Mouse (Mus musculus): ENCODE measurements around the gene Tlr5. TPM values are rescaled to one million over a fixed set of nuclear protein-coding genes. Genes with fewer than 3 reads are reported as not detected.

The Tlr5 gene
- total RNA-seq, 2 experiments from 2014 or later: 1.2 to 1.3 TPM

DNA sequence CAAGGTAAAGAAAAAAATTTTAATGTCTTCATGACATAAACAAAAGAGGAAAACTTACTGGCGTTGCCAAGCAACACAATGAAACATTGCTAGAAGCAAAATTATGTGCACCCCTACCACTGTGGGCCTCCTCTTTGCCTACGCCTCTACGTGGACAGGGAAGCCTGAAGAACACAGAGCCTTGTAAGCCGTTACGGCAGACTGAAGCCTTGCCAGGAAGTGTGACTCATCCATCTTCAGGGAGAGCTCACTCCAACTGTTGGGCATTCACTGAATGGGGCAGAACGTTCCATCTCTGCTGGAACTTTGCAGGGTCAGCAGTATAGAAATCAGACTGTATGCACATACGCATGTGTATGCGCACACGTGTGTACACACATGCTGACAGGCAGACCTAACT lies 3.3 kb upstream of the Tlr5 start:
- intact Hi-C loops (cut with DNase I): no loop called here
- DNase-seq (ENCODE audit: low spot score): peak; percentile 34

DNA sequence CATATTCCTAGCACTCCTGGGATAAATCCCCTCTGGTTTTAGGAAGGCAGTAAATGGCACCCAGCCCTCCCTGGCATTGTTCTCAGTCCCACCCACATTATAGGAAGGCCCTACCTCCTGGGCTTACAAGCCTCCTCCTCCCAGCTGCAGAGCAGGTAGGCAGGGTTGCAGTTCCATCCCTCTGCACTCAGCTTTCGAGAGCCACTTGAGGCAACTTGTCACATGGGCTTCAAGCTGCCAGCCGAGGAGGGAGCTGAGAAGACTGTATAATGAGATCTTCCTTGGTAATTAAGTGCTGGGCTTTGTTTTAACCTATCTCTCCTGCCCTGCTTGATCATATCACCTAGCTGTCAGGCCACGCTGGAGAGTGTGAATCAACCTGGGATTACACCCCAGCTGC lies 1.4 kb upstream of the Tlr5 start:
- intact Hi-C loops (cut with DNase I): no loop called here
- DNase-seq (ENCODE audit: low spot score): no peak

DNA sequence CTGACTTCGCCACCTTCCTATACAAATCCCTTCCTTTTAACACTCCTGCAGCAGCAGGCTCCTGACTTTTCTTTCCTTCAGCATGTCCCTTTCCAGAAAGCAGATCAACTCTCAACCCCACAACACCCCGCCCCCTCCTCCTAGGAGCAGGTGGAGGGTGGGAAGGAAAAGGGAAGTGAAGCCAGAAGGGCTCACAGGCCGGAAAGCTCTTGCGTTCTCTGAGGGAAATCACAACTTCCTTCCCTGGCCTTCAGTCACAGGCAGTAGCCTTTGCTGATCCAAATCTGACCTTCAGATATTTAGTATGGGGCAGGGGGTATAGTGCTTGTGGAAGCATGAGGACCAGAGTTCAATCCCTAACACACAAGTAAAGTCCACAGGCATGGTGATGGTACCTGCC lies 921 bp upstream of the Tlr5 start:
- intact Hi-C loops (cut with DNase I): no loop called here
- no peak for DNase-seq (ENCODE audit: low spot score)

DNA sequence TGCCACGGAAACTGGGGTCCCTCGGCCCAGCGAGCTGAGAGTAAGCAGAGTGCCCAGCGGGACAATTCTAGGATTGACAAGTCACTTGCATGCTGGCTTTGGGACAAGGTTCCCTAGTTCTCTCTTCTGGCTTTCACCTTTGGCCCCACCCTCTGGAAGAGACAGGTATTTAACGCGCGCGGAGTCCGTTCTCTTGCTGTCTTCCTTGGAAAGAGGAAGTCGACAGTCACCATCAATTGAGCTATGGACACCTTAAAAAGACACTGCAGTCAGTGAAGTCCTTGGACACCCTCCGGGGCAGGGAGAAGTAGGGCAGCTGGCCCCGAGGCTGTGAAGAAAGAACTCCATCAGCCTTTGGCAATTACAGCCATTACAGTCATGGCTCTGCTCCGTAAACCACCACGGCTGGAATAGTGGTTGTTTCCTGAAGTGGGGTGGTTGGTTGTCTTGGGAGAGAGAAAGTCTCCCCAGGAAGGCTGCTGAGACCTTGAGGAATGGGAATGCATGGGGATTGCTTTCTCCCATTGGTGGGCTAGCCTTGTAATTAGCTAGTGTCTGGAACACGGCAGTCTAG lies 546 bp downstream of the Tlr5 start:
- intact Hi-C loops (cut with DNase I): loop anchor here (5.0 kb wide), 1 partner anchor 298 kb away; no protein-coding TSS in a partner anchor
- no peak for DNase-seq (ENCODE audit: low spot score)

DNA sequence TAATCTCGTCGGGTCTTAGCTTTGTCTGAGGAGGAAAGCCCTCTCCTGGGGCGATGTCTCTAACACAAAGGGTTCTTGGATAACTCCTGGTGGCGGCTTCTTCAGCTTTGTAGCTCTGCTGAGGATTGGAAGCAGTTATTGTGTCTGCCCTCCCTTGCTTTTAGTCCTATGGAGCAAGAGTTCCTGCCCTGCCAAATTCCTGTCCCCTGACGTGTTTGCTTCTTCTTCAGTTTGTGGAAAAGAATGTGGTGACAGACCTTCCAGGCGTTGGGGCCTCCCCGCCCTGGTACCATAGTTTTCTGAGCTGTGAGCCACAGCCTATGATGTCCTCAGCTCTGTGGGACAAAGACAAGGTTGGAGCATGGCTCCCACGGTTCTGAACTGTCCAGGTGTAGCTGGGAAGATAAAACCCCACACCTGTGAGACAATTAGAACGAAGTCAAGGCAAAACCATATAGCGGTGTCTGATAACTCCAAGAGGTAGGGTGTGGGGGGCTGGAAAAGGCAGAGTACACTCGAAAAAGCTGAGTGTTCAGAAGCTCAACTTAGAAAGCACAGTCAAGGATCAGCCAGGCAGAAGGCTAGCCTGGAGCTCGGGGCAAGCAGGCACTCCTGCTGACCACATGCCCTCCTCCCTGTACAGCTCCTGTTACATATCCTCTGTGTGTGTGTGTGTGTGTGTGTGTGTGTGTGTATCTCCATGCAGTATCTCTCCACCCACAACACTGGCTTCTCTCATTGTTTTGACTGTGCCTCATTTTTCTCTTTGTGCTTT lies 1.8 kb downstream of the Tlr5 start:
- intact Hi-C loops (cut with DNase I): loop anchor here (5.0 kb wide), 1 partner anchor 299 kb away; no protein-coding TSS in a partner anchor
- no peak for DNase-seq (ENCODE audit: low spot score)

DNA sequence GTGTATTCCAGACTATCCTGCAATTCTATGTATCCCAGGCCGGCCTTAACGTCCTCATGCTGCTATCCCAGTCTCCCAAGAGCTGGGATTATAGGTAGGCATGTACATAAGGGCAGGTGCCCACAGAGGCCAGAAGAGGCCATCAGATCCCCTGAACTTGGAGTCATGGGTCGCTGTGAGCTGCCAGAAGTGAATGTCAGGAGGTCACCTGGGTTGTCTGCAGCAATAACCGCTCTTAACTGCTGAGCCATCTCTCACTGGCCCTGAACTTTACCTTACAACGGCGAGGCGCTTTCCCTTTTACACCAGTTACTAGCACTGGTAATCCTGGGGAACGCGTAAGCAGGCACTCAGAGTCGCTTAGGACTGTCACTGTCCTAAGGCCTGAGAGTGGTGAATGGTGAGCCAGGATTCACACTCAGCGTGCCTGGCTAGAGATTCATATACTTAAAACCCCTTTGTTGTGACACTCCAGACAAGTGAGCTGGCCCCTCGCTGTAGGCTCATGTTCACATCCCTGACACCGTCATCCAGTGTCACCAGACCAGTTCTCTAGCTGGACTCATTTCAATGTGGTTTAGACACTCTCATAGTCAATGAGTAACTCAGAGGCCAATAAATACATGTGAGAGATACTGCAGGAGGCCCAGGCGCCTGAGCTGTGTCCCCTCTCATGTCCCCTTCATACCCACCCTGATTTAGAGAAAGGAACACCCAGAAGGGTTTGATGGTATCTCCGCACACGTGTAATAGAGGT lies 2.6 kb downstream of the Tlr5 start:
- intact Hi-C loops (cut with DNase I): loop anchor here (5.0 kb wide), 1 partner anchor 300 kb away; no protein-coding TSS in a partner anchor
- no peak for DNase-seq (ENCODE audit: low spot score)

DNA sequence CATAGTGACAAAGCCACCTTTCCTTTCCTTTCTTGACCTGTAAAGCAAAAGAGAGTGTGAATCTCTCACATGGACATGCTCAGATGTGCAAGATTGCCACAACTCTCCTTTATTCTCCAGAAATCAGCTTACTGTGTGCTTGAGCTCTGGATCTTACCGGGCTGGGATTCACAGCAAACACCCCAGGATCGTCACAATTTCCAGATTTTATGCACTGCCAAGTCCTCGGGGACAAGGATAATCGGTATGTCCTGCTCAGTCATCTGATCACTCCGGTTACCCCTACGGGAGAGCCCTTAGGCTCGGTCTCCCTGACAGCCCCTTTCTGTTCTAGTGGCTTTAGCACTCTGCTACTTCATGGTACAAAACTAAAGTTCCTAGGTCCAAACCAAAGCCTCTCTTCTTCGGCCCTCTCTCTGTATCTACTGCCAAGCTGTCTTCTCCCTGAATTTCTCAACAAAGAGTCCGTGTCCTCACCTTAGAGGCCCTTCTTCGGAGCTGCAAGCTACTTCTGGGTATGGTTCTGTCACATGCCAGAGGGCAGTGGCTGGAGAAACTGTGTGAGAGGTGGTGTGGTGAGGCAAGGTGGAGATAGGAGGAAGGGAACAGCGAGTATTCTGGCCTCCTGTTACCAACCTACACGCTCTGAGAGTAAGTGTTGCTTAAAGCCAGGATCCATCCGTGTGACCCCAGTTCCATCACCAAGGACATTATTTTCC lies 3.4 kb downstream of the Tlr5 start:
- DNase-seq (ENCODE audit: low spot score): no peak
- intact Hi-C loops (cut with DNase I): loop anchor here (5.0 kb wide), 1 partner anchor 301 kb away; no protein-coding TSS in a partner anchor

DNA sequence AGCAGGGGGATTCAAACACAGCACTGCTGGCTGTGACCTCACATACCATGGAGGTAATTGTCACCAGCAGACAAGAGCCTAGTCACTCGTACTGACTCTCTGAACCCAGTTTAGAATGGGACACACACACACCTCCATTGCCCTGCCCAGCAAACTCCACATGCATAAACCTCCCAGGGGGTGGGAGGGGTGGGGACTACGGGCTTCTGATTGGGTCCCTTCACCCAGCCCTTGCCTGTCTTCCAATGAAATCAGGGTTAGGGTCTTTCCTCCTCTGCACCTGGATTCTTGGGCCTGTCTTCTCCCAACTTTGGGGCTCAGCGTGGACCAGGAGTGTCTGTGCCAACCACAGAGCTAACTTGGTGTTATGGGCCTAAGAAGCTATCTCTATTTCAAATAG lies 4.2 kb downstream of the Tlr5 start:
- intact Hi-C loops (cut with DNase I): loop anchor here (5.0 kb wide), 1 partner anchor 302 kb away; no protein-coding TSS in a partner anchor

DNA sequence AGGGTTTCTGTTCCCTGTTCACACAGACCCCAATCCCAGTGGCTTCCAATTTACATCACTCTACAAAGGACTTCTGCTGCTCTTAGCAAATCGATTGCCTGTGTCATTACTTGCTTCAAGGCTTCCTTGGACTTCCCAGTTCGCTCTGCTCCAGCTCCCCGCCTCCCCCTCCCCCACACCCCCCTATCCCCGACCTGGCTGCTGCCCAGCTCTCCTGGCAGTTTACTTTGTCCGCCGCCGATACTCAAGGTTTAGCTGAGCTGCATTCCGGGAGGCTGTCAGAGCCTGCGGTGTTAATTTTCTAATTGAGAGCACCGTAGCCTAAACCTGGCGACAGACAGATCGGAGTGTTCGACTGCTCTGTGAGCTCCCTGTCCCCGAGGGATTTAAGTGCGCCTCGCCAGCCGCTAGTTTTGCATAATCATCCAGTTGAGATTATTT lies 4.7 kb downstream of the Tlr5 start:
- intact Hi-C loops (cut with DNase I): loop anchor here (5.0 kb wide), 1 partner anchor 302 kb away; no protein-coding TSS in a partner anchor
- no peak for DNase-seq (ENCODE audit: low spot score)

More for the DNA sequence above, 4.2 kb downstream of the Tlr5 start:
- no peak for DNase-seq (ENCODE audit: low spot score)

DNA sequence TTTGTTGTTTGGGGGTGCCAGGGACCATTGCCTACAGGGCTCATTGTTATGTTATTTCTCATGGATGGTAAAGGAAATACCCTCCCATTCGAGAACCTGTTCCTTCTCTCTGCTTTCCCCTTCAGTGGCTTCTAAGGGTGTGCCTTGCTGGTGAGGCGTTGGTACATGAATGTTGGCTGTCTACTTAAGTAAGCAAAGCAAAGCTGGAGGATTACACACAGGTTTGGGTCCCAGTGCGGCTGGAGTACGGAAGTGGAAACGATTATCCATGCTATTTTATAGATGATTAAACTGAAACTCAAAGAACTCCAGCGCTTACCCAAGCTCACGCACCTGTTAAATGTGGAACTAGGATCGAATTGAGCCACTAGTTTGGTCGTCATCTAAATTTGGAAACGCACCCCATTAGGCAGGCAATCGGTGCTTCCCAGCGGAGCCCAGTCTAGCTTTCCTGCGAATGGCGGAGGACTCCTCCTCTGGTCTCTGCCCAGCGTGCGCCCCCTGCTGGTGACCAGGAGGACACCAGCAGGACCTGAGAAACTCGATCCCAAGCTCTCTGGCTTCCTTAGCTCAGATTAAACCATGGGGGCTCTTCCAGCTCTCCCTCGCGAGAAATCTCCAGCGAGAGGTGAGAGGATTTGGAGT lies 5.3 kb downstream of the Tlr5 start:
- peak; percentile 60 for DNase-seq (ENCODE audit: low spot score)
- intact Hi-C loops (cut with DNase I): loop anchor here (1.0 to 5.0 kb wide), 3 partner anchors 91 to 406 kb away; no protein-coding TSS in a partner anchor

DNA sequence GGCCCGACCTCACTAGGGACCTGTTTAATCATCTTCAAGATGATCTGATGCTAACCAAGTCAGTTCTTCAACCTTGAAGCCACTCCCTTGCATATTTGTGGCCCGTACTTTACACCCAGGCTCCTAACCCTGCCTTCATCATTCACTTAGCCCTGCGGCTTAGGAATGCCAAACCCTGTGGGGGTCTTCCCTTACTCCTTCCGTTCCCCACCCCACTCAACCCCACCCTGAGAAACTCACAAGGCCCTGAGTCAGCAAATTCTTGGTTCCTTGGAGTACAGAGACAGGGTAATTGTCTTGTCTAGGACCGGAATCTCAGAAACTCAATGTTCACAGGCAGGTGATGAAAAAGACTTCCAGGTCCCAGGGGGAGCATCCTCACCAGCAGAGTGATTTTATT lies 6.5 kb downstream of the Tlr5 start:
- no peak for DNase-seq (ENCODE audit: low spot score)
- intact Hi-C loops (cut with DNase I): loop anchor here (2.0 kb wide), 1 partner anchor 92 kb away; no protein-coding TSS in a partner anchor

DNA sequence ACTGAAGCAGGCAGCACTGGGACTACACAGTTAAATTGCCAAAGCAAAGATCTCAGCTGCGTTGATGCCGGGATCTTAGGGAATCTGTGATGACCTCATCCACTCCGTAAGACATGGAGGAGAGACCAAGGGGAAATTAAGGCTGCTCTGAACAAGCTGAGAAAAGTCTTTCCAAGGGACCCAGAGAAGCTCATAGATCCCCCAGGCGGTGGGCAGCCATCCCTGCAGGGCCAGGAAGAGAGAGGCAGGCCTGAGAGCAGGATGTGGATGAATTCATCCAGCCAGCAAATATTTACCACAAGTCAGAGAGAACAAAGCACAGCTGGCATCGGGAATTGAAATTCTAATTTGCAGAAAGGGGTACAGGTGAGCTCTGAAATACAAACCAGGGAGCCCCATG lies 8.7 kb downstream of the Tlr5 start:
- intact Hi-C loops (cut with DNase I): no loop called here
- DNase-seq (ENCODE audit: low spot score): no peak

DNA sequence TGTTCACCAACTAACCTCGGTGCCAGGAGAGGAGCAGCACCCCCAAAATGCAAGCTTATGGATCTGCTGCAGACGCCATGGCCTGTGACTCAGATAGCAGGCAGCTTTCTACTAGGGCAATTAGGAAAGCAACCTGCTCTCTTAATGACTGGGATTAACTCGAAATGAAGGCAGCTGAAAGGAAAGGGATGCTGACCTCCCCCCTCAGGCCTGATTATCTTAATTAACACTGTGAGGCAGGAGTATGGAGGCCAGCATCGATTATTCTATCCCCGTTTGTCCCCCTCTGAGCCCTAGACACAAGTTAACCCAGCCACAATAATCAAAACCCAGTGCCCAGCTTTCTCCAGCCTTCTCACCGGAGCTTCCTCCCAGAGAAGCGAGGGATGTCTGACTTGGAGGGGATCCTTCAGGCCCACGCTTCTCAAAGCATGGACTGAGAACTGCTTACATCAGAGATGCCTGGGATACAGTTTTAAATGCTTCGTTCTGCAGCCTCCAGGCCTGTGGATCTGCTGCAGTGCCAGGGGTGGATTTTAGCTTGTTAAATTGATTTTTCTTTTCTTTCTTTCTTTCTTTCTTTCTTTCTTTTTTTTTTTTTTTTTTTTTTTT lies 10.4 kb downstream of the Tlr5 start:
- intact Hi-C loops (cut with DNase I): no loop called here
- DNase-seq (ENCODE audit: low spot score): no peak

DNA sequence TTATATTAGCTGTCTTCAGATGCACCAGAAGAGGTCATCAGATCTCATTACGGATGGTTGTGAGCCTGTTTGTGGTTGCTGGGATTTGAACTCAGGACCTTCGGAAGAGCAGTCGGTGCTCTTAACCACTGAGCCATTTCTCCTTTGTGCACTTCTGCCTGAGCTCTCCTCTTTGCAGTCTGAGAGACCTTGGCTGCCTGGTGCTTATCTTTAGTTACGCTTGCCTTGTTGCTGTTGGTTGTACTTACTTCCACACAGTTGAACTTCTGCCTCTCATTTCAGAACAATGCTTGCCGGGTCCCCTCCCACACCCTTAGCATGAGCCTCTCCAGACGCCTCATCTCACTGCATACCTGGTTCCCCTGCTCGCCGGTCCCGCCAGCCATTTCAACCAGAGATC lies 14.1 kb downstream of the Tlr5 start:
- no peak for DNase-seq (ENCODE audit: low spot score)
- intact Hi-C loops (cut with DNase I): no loop called here

DNA sequence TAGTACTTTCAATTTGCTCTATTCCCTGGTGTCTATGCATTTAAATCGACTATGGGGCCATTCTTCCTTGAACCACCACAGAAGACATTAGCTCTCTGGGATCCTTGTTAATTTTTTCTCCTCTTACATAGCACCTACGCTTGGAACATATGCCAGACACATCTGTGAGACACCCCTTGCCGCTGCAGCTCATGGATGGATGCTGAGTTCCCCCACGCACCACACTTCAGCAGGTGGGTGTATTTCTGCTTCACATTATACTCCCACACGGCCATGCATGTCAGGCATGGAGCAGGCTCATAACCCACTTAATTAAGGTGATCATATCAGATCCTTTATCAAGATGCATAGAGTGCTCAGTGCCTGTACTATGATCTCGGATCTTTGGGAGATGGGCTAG lies 17.7 kb downstream of the Tlr5 start:
- no peak for DNase-seq (ENCODE audit: low spot score)
- intact Hi-C loops (cut with DNase I): no loop called here

DNA sequence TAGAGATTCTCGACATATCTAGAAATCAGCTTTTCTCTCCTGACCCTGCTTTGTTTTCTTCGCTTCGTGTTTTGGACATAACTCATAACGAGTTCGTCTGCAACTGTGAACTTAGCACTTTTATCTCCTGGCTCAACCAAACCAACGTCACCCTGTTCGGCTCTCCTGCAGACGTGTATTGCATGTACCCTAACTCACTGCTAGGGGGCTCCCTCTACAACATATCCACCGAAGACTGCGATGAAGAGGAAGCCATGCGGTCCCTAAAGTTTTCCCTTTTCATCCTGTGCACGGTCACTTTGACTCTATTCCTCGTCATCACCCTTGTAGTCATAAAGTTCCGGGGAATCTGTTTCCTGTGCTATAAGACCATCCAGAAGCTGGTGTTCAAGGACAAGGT lies 20.2 kb downstream of the Tlr5 start:
- intact Hi-C loops (cut with DNase I): no loop called here
- no peak for DNase-seq (ENCODE audit: low spot score)

DNA sequence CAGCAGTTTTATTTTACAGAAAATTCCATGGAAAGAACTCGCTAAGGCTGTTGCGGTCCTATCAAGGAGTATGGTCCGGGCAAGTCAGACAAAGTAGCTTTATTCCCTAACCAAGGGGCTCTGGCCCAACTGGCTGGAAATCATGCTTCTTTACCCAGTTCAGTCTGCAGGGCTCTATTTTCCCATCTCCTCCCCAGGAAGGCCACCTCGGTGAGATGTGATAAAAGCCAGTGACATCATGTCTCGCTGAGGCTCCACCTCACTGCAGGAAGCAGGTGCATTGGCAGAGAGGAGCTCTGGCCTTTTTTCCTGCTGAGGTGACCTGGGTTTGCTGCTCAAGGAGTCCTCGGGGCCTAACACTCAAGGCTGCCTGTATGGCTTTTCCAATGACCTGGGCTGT lies 26.1 kb downstream of the Tlr5 start:
- intact Hi-C loops (cut with DNase I): no loop called here
- no peak for DNase-seq (ENCODE audit: low spot score)

DNA sequence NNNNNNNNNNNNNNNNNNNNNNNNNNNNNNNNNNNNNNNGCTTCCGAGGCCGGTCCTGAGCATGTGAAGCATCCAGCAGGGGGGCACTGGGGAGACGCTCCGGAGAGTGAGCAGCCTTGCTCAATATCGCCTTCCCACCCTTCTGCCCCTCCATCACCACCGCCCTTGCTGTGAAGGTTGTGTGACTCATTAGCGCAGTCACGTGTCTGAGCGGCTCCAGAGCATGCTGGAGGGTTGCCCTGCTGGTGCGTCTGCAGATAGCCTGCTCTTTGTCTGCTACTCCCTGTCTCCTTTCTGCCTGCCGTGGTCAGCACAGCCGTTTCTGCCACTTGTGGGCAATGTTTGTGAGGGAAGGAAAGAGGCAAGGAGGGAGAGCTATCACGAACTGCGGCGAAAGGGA lies 28.4 kb downstream of the Tlr5 start:
- peak; percentile 86 for DNase-seq (ENCODE audit: low spot score)
- intact Hi-C loops (cut with DNase I): no loop called here

DNA sequence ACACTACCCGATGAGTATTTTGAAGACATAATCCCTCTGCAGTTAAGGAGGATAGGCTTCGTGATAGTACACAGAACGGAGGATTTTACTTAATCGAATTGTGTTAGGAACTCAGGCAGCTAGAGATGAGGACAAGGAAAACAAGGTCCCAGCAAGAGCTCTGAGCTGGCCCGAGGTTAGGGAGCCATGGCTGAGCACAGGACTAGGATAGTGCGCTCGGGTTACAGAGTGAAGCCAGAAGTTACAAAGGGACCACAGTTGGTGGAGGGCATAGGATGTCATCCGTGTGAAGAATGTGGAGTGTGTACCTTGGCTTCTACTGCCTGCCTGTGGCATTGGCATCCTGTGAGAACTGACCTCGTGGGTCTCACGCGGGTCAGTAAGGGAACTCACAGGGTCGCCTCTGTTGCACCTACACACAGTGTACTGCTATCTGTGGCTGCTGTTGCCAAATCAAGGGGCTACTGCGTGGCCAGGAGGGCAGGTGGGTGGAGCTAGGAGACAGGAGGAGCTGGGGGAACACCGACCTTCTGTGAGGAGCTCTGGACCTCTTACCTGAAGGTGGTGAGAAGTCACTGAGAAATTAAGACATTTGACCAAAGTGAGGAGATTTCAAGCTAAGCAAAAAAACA lies 29.0 kb downstream of the Tlr5 start:
- intact Hi-C loops (cut with DNase I): no loop called here
- DNase-seq (ENCODE audit: low spot score): no peak

Measured in heart, postnatal 25 days (tissue).